Mouse (Mus musculus): ENCODE results near the gene Gmcl1.

DNA sequence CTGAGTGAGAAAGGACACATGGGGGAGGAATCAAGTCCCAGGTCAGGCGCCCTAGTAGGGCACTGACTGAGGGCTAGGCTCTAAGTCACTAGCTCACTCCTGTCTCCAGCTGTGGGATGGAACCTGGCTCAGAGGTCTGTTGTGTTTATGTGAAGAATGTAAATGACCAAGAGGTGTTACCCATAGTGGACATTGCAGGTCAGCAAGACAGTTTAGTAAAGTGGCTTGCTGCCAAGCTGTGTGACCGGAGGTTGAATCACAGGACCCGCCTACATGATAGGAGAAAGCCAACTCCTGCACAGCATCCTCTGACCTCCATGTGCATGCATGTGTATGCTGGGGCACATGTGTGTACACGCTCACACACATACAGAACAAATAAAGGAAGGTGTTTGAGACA is 87.6 kb downstream of the Gmcl1 start:
- TF ChIP-seq CTCF (IDR thresholded peaks at IDR 0.05; ENCODE audit: low read depth) (no peak), EP300 (optimal IDR thresholded peaks at IDR 0.05) (no peak)
